Comparison of ENCODE assay signal across 8 mouse cellular contexts in the genomic region with DNA sequence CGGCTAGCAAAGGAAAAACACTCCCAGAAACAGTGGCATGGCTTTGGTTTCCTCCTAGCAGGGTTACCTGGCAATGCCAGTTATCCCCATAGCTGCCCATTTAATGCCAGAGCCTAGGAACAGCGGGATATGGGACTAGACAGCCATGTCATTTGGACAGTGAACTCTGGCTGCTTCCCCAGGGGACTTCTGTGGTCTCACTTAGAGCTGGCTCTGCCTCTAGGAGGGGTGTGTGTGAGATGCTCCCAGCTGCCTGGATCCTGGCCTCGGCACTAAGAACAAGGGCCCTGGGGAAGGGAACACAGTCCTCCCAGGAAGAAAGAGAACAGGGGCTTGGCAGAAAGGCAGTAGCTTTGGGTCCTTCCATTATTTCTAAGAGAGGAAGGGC.
DNase-seq lines count a peak whose midpoint lies in the region; ATAC-seq and TF ChIP-seq lines count a peak whose summit lies in the region.

No protein-coding gene starts in this region.

- TF ChIP-seq CTCF in liver, postnatal 0 days (IDR thresholded peaks at IDR 0.05; ENCODE audit: low read depth) = no peak

- H3K36me3 ChIP-seq in liver, embryonic 13.5 days = no peaks in the 10 kb centered on the region
- H3K36me3 ChIP-seq in liver, postnatal 0 days (replicated peaks; ENCODE audit: insufficient read depth, low read length) = no peaks in the 10 kb centered on the region
- H3K36me3 ChIP-seq in intestine, embryonic 16.5 days (ENCODE audit: control insufficient read depth, insufficient read depth, low read length) = no peaks in the 10 kb centered on the region
- no peaks in the 10 kb centered on the region for H3K36me3 ChIP-seq in stomach, embryonic 15.5 days

- no peak overlapping the region for H3K4me3 ChIP-seq in liver, embryonic 13.5 days (replicated peaks)
- H3K4me3 ChIP-seq in liver, postnatal 0 days (ENCODE audit: low read depth, low read length) = no peak overlapping the region
- peak overlapping the region; percentile 26; the same call in 1 of the 2 replicates for H3K4me3 ChIP-seq in intestine, embryonic 16.5 days (ENCODE audit: low read length)
- peak overlapping the region; percentile 27 for H3K4me3 ChIP-seq in stomach, embryonic 15.5 days (replicated peaks)

- H3K4me2 ChIP-seq in liver, embryonic 13.5 days = 0 out of 2 replicates have a peak overlapping the region, but pooled peaks have one; percentile 6
- H3K4me2 ChIP-seq in liver, postnatal 0 days (ENCODE audit: low read depth, low read length) = no peak overlapping the region
- peak overlapping the region; percentile 52; the same call in 1 of the 2 replicates for H3K4me2 ChIP-seq in intestine, embryonic 16.5 days (ENCODE audit: low read depth, low read length)
- peak overlapping the region; percentile 48 for H3K4me2 ChIP-seq in stomach, embryonic 15.5 days

- ATAC-seq in liver, embryonic 13.5 days (ENCODE audit: low read depth) = no peak
- no peak for ATAC-seq in liver, postnatal 0 days
- no peak for ATAC-seq in intestine, embryonic 16.5 days
- no peak for ATAC-seq in stomach, embryonic 15.5 days (ENCODE audit: insufficient read depth, low FRiP score, low read depth)

- no peak overlapping the region for H3K27ac ChIP-seq in liver, embryonic 13.5 days
- H3K27ac ChIP-seq in liver, postnatal 0 days (ENCODE audit: low read depth) = no peak overlapping the region
- H3K27ac ChIP-seq in intestine, embryonic 16.5 days (ENCODE audit: low read length) = no peak overlapping the region
- no peak overlapping the region; the same call in 1 of the 2 replicates for H3K27ac ChIP-seq in stomach, embryonic 15.5 days

- H3K9me3 ChIP-seq in liver, embryonic 13.5 days (replicated peaks) = no peaks in the 10 kb centered on the region
- no peaks in the 10 kb centered on the region for H3K9me3 ChIP-seq in liver, postnatal 0 days (ENCODE audit: low read length)
- no peaks in the 10 kb centered on the region for H3K9me3 ChIP-seq in intestine, embryonic 16.5 days (ENCODE audit: control insufficient read depth, low read length)
- no peaks in the 10 kb centered on the region for H3K9me3 ChIP-seq in stomach, embryonic 15.5 days

- H3K4me1 ChIP-seq in liver, embryonic 13.5 days (replicated peaks) = no peaks in the 10 kb centered on the region
- H3K4me1 ChIP-seq in liver, postnatal 0 days (ENCODE audit: insufficient read depth) = no peaks in the 10 kb centered on the region
- peaks cover 16% of the 10 kb centered on the region for H3K4me1 ChIP-seq in intestine, embryonic 16.5 days (ENCODE audit: control insufficient read depth, insufficient read depth, low read length)
- peaks cover 20% of the 10 kb centered on the region; the same call in 1 of the 2 replicates for H3K4me1 ChIP-seq in stomach, embryonic 15.5 days

- peak; percentile 58 to 62 for DNase-seq in cerebellum, adult 18-20 months
- no peak for DNase-seq in cerebellum, adult 11 months
- DNase-seq in liver, embryonic 13.5 days = no peak
- DNase-seq in liver, postnatal 0 days = no peak
- DNase-seq in natural killer cell, adult 2 months (ENCODE audit: low spot score in 2 of 2) = no peak
- DNase-seq in right cerebral cortex, postnatal 14 days = no peak

- H3K9ac ChIP-seq in liver, embryonic 13.5 days = no peak overlapping the region
- H3K9ac ChIP-seq in liver, postnatal 0 days (replicated peaks) = no peak overlapping the region
- peak overlapping the region; percentile 18; the same call in 1 of the 2 replicates for H3K9ac ChIP-seq in intestine, embryonic 16.5 days (ENCODE audit: low read depth, low read length)
- H3K9ac ChIP-seq in stomach, embryonic 15.5 days = no peak overlapping the region

- no peak for TF ChIP-seq EP300 in liver, postnatal 0 days (IDR thresholded peaks at IDR 0.05; ENCODE audit: low read depth)

- peaks cover 22% of the 10 kb centered on the region for H3K27me3 ChIP-seq in liver, embryonic 13.5 days
- H3K27me3 ChIP-seq in liver, postnatal 0 days (ENCODE audit: insufficient read depth, low read length) = peaks cover 22% of the 10 kb centered on the region
- no peaks in the 10 kb centered on the region for H3K27me3 ChIP-seq in intestine, embryonic 16.5 days (replicated peaks; ENCODE audit: control insufficient read depth, insufficient read depth, low read length)
- no peaks in the 10 kb centered on the region for H3K27me3 ChIP-seq in stomach, embryonic 15.5 days (replicated peaks)

- WGBS in liver, embryonic 13.5 days (ENCODE audit: insufficient replicate concordance) = 47% methylated on average over 3 of the region's 3 CpGs
- WGBS in liver, postnatal 0 days (ENCODE audit: insufficient replicate concordance) = 48% methylated on average over 3 of the region's 3 CpGs
- WGBS in intestine, embryonic 16.5 days = 27% methylated on average over 3 of the region's 3 CpGs
- WGBS in stomach, embryonic 15.5 days = 24% methylated on average over 3 of the region's 3 CpGs

Comparison
In these comparisons a context has a peak if more than half of its experiments do, and no peak if none do; other contexts are left out.
1. DNase-seq: peak in cerebellum, adult 18-20 months (2 of 2); none in cerebellum, adult 11 months (single experiment), liver, embryonic 13.5 days (single experiment), liver, postnatal 0 days (single experiment), natural killer cell, adult 2 months (0 of 2) and right cerebral cortex, postnatal 14 days (single experiment).
2. H3K4me3 ChIP-seq: peak in intestine, embryonic 16.5 days (single experiment) and stomach, embryonic 15.5 days (single experiment); none in liver, embryonic 13.5 days (single experiment) and liver, postnatal 0 days (single experiment).